Mouse (Mus musculus): ENCODE measurements around the gene Cubn. TPM values are rescaled to one million over a fixed set of nuclear protein-coding genes. Genes with fewer than 3 reads are reported as not detected.

The Cubn gene
- polyA plus RNA-seq, 1 experiment = 0.23 TPM

DNA sequence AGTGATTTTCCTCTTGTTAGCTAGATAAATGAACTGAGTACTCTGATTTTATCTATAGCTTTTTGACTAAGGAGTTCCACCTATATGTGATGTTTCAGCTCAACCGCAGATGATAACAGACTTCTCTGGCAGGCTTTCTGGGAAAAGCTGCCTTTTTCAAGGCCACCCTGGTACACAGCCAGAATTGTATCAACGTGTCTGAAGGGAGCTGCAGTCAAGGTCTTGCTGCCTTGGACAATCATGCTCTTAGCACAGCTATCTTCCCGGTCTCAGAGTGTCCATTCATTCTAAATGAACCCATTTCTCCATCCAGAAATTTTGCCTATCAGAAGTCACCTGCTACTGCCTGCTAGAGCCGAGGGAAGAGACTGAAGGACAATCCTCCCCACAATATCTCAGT lies 35.9 kb upstream of the Cubn start:
- 15% methylated on average over 4 of the region's 4 CpGs for WGBS
- Histone ChIP-seq H3K4me3 (replicated peaks; ENCODE audit: insufficient read depth, low read depth, low read length) (no peak overlapping the region), H3K27ac (ENCODE audit: insufficient read depth, low read length) (no peak overlapping the region), H3K27me3 (ENCODE audit: control insufficient read depth, insufficient read depth, low read length) (no peaks in the 10 kb centered on the region), H3K4me1 (ENCODE audit: control insufficient read depth, insufficient read depth, low read length) (peaks cover 3% of the 10 kb centered on the region; the same call in 1 of the 2 replicates)
- TF ChIP-seq CTCF (IDR thresholded peaks at IDR 0.05; ENCODE audit: borderline replicate concordance, insufficient read depth, low read depth, low read length) (no peak), POLR2A (IDR thresholded peaks at IDR 0.05; ENCODE audit: borderline replicate concordance, insufficient read depth, low read length) (no peak)
- no peak for DNase-seq

DNA sequence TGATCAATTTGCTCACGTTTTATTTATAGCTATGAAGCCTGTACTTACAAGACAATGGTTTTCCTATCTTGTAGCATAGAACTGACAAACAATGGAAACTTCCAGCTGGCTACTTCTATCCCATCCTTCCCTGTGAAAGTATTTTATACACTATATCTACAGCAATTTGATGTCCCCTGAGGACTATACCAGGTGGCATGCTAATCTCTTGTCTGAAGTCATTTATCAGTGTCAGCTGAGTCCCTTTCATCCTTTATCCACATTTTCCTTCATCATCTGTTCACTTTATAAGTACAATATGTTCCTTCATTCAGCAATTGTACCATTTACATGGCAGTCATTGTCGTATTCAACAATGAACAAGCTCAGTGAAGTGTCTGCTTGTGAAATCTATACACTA lies 35.5 kb upstream of the Cubn start:
- no peak overlapping the region for H3K4me3 ChIP-seq (replicated peaks; ENCODE audit: insufficient read depth, low read depth, low read length)
- WGBS = 39% methylated on average over 2 of the region's 2 CpGs
- no peak for TF ChIP-seq POLR2A (IDR thresholded peaks at IDR 0.05; ENCODE audit: borderline replicate concordance, insufficient read depth, low read length)
- no peak for TF ChIP-seq CTCF (IDR thresholded peaks at IDR 0.05; ENCODE audit: borderline replicate concordance, insufficient read depth, low read depth, low read length)
- no peaks in the 10 kb centered on the region for H3K27me3 ChIP-seq (ENCODE audit: control insufficient read depth, insufficient read depth, low read length)
- no peak overlapping the region for H3K27ac ChIP-seq (ENCODE audit: insufficient read depth, low read length)
- DNase-seq = no peak
- H3K4me1 ChIP-seq (ENCODE audit: control insufficient read depth, insufficient read depth, low read length) = peaks cover 3% of the 10 kb centered on the region; the same call in 1 of the 2 replicates

DNA sequence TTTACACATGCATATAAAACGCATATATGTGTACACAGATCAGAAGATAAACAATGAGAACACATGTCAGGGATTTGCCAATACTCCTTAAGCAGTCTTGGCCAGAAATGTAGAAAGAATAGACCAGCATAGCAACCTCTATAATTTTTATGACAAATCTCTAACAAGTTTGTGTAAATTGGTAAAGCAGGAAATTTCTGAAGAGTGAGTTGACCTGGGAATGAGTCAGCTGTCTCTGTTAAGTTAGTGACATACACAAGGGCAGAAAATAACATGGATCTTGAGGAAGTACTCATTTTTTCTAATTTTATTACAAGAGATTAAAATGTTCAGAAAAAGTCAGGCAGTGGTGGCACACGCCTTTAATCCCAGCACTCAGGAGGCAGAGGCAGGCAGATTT lies 34.6 kb upstream of the Cubn start:
- H3K27ac ChIP-seq (ENCODE audit: insufficient read depth, low read length) = no peak overlapping the region

DNA sequence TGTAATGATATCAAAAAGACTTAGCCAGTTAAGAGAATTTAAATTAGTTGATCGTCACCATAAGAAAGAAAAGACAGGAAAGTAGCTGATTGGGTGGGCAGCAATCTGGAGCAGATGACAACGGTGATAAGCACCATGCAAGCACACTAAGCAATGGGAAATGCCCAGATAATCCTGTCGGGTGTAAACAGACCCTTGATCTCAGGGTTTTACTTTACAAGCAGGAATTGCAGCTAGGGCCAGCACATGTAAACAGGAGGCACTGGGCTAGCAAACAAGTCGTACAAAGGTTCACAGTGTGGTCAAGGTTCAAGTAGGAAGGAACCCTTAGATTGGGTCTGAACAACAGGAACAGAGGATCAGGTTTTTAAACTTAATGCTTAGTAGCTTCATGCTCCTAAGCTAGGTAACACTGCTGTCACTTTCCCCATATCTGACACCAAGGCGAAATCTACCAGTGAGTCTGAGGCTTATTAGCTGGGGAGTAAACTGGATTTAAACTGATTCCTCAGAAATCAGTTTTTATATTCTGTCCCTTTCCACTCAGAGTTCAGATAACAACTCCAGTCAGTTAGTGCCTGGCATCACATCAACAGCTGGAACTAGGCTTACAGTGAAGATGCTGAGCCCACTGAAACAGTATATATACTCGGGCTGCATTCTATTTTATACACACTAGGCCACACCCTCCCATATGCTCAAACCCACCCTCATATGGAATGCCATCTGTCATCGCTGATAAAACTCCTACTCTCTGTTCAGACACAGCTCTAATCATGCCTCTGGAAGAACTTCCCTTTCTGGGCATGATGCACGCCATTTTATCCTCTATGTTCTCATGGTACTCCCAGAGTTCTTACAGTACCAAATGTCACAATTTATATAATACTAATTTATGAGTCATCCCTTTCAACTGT lies 32.2 kb upstream of the Cubn start:
- 71% methylated on average over 8 of the region's 8 CpGs for WGBS
- DNase-seq = no peak
- Histone ChIP-seq H3K4me3 (replicated peaks; ENCODE audit: insufficient read depth, low read depth, low read length) (no peak overlapping the region), H3K4me1 (ENCODE audit: control insufficient read depth, insufficient read depth, low read length) (peaks cover 3% of the 10 kb centered on the region; the same call in 1 of the 2 replicates), H3K27me3 (ENCODE audit: control insufficient read depth, insufficient read depth, low read length) (no peaks in the 10 kb centered on the region), H3K27ac (ENCODE audit: insufficient read depth, low read length) (no peak overlapping the region)
- TF ChIP-seq CTCF (IDR thresholded peaks at IDR 0.05; ENCODE audit: borderline replicate concordance, insufficient read depth, low read depth, low read length) (no peak), POLR2A (IDR thresholded peaks at IDR 0.05; ENCODE audit: borderline replicate concordance, insufficient read depth, low read length) (no peak)

More for the DNA sequence above, 34.6 kb upstream of the Cubn start:
- Histone ChIP-seq H3K27me3 (ENCODE audit: control insufficient read depth, insufficient read depth, low read length) (no peaks in the 10 kb centered on the region), H3K4me1 (ENCODE audit: control insufficient read depth, insufficient read depth, low read length) (peaks cover 3% of the 10 kb centered on the region; the same call in 1 of the 2 replicates), H3K4me3 (replicated peaks; ENCODE audit: insufficient read depth, low read depth, low read length) (no peak overlapping the region)
- DNase-seq = no peak
- TF ChIP-seq POLR2A (IDR thresholded peaks at IDR 0.05; ENCODE audit: borderline replicate concordance, insufficient read depth, low read length) = no peak
- no peak for TF ChIP-seq CTCF (IDR thresholded peaks at IDR 0.05; ENCODE audit: borderline replicate concordance, insufficient read depth, low read depth, low read length)
- 91% methylated on average over 2 of the region's 2 CpGs for WGBS

DNA sequence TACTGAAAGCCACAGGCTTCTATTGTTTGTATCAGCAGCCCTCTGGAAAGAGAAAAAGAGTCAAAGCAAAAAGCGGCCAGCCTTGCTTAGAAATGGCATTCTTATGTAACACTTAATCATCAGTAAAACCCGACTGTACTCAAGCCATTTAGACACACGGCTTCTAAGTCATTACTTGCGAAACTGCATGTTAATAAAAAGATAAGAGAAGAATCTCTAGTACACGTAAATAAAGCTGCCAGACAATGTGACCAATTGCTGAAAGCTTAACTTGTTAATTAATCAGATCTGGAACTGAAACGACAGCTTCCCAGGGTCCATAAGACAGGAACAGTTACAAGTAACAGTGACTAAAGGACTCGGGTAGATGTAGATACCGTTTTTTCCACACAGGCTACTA lies 30.5 kb upstream of the Cubn start:
- Histone ChIP-seq H3K27ac (ENCODE audit: insufficient read depth, low read length) (no peak overlapping the region), H3K4me1 (ENCODE audit: control insufficient read depth, insufficient read depth, low read length) (no peaks in the 10 kb centered on the region; the same call in 1 of the 2 replicates), H3K4me3 (replicated peaks; ENCODE audit: insufficient read depth, low read depth, low read length) (no peak overlapping the region), H3K27me3 (ENCODE audit: control insufficient read depth, insufficient read depth, low read length) (no peaks in the 10 kb centered on the region)
- no peak for DNase-seq
- WGBS = 50% methylated on average over 8 of the region's 8 CpGs
- TF ChIP-seq CTCF (IDR thresholded peaks at IDR 0.05; ENCODE audit: borderline replicate concordance, insufficient read depth, low read depth, low read length) (no peak), POLR2A (IDR thresholded peaks at IDR 0.05; ENCODE audit: borderline replicate concordance, insufficient read depth, low read length) (no peak)

DNA sequence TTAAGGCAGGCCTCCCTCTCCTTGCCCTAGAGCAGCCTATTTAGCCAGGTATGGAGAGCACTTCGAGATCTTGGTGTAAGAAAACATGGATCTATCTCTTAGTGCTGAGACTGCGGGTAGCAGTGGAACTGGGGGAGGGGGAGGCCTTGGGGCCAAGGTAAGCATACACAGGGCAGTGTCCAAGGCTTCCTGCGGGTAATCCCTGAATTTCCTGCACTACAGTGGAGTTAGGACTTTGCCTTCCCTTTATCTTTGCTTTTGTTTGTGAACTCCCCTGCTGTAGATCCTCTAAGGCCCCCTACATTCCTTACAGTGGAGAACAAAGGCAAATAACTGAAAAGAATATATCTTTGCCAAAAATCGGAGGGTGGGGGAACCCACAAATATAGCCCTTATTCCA lies 23.3 kb upstream of the Cubn start:
- Histone ChIP-seq H3K27me3 (ENCODE audit: control insufficient read depth, insufficient read depth, low read length) (no peaks in the 10 kb centered on the region), H3K27ac (ENCODE audit: insufficient read depth, low read length) (no peak overlapping the region), H3K4me1 (ENCODE audit: control insufficient read depth, insufficient read depth, low read length) (no peaks in the 10 kb centered on the region), H3K4me3 (replicated peaks; ENCODE audit: insufficient read depth, low read depth, low read length) (no peak overlapping the region)
- no peak for DNase-seq
- TF ChIP-seq POLR2A (IDR thresholded peaks at IDR 0.05; ENCODE audit: borderline replicate concordance, insufficient read depth, low read length) (no peak), CTCF (IDR thresholded peaks at IDR 0.05; ENCODE audit: borderline replicate concordance, insufficient read depth, low read depth, low read length) (no peak)
- 53% methylated on average over 4 of the region's 4 CpGs for WGBS

DNA sequence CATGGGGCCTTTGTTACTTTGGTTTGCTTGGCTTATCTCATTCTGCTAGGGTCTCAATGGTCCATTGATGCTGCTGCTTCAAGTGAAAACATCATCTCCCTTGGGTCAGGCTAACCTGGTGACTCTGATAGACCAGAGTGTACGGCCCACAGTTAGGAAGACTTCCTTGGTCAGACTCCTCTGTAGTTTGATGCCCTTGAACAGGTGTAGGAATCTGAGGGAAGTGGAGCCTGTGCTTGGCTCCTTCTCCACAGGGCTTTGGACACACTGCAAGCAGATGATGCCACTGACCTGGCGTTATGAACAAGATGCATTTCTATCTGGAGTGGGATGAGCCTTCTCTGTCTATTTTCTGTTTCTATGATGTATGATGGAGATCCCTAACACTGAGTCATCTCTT lies 11.1 kb upstream of the Cubn start:
- WGBS = 78% methylated on average over 2 of the region's 2 CpGs
- no peak for TF ChIP-seq POLR2A (IDR thresholded peaks at IDR 0.05; ENCODE audit: borderline replicate concordance, insufficient read depth, low read length)
- TF ChIP-seq CTCF (IDR thresholded peaks at IDR 0.05; ENCODE audit: borderline replicate concordance, insufficient read depth, low read depth, low read length) = no peak
- Histone ChIP-seq H3K4me3 (replicated peaks; ENCODE audit: insufficient read depth, low read depth, low read length) (no peak overlapping the region), H3K27me3 (ENCODE audit: control insufficient read depth, insufficient read depth, low read length) (no peaks in the 10 kb centered on the region), H3K27ac (ENCODE audit: insufficient read depth, low read length) (no peak overlapping the region), H3K4me1 (ENCODE audit: control insufficient read depth, insufficient read depth, low read length) (no peaks in the 10 kb centered on the region)
- DNase-seq = no peak

DNA sequence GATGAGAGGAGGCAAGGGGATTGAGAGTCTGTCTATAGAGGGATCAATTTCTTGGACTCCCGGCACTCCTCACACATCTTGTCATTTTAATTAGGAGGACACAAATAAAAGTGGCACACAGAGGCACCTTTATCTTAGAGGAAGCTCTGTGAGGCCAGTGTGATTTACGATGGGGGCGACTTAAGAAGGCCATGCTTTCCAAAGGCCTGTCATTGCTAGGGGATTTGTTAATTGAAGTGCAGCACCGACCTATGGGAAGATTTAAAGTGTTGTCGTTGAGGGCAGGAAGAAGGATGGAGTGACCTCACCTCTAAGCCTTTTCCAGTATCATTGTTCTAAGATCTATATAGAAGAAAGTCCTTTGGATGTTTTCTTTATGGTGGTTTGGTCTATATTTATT lies 9.9 kb upstream of the Cubn start:
- Histone ChIP-seq H3K4me3 (replicated peaks; ENCODE audit: insufficient read depth, low read depth, low read length) (no peak overlapping the region), H3K27ac (ENCODE audit: insufficient read depth, low read length) (no peak overlapping the region), H3K27me3 (ENCODE audit: control insufficient read depth, insufficient read depth, low read length) (no peaks in the 10 kb centered on the region), H3K4me1 (ENCODE audit: control insufficient read depth, insufficient read depth, low read length) (no peaks in the 10 kb centered on the region)
- 66% methylated on average over 5 of the region's 5 CpGs for WGBS
- TF ChIP-seq POLR2A (IDR thresholded peaks at IDR 0.05; ENCODE audit: borderline replicate concordance, insufficient read depth, low read length) (no peak), CTCF (IDR thresholded peaks at IDR 0.05; ENCODE audit: borderline replicate concordance, insufficient read depth, low read depth, low read length) (no peak)
- DNase-seq = no peak

All from cerebellum, adult 2 months (tissue).